Mouse (Mus musculus) lung, postnatal 0 days (tissue): ENCODE measurements around the gene Mical2.

Source experiments
- CTCF ChIP-seq: IDR thresholded peaks from 2 replicates; pipeline ENCODE4 v1.5.1; 2016; ENCODE audit warnings: antibody characterized with exemption, mild to moderate bottlenecking
- EP300 ChIP-seq: IDR thresholded peaks from 2 replicates; pipeline ENCODE4 v1.6.1; 2016; ENCODE audit warnings: antibody characterized with exemption, mild to moderate bottlenecking, control low read depth

DNA sequence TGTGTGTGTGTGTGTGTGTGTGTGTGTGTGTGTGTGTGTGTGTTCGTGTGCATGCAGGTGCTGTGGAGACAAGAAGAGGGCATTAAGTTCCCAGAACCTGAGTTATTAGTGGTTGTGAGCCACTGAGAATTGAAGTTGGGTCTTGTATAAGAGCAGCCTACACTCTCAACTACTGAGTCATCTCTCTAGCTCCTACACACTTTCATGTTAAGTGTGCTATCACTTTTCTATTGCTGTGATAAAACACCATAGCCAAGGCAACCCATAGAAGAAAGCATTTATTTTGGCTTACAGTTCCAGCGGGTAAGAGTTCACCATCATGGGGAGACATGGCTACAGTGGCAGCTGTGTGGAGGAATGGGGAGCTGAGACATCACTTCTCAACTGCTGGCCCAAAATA is 49.0 kb upstream of the Mical2 start:
- TF ChIP-seq CTCF = no peak
- TF ChIP-seq EP300 = no peak
